Mouse (Mus musculus) liver, postnatal 0 days (tissue): ENCODE results near the gene Ccng1.

ENCODE experiments used
- CTCF ChIP-seq: sonication (generic); IDR thresholded peaks from 2 replicates; pipeline ENCODE4 v1.5.1; 2016; ENCODE audit warnings: antibody characterized with exemption, low read depth
- EP300 ChIP-seq: IDR thresholded peaks from 2 replicates; pipeline ENCODE4 v1.6.1; 2016; ENCODE audit warnings: antibody characterized with exemption, low read depth, mild to moderate bottlenecking

GRCm38 (mm10) chr11:40764690-40765089, 9.6 kb upstream of the Ccng1 start:
- TF ChIP-seq CTCF (no peak), EP300 (no peak)
